Mouse (Mus musculus): ENCODE data around the gene Megf6.
A peak's percentile ranks its signal among the peaks of the same experiment; 100 is the strongest.

Megf6 gene

DNA sequence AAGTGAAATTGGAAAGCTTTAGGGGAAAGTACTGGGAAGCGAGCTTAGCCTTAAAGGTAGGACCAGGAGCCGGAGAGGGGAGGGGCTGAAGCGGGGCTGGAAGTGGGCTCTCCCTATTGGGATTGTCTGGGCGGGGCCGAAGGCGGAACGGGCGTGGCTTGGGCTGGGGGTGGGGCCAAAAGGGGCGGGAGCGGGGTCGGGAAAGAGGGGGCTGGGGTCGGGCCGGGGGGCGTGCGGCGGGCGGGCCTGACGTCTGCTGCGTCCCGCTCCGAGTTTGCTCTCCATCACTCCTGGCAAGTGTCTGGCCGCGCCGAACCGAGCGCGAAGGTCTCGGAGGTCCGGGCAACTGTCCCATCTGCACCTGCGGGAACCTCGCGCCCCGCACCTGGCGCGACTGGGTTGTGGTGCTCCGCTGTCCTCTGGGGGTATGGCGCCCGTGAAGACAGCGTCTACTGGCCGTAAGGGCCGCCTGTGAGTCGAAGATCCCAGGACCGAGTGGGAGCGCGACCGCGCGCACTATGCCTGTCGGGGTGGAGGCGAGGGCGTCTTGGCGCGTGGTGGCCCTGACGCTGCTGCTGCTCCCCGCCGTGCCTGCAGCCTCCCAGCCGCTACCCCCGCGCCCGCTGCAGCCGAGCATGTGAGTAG, at the start of gene Megf6:
TSS of gene Megf6 (plus strand) at position 225 of the 645 bp plus-strand sequence.
- DNase-seq (ENCODE audit: low spot score) = no peak

GRCm38 (mm10) chr4:154121800-154122199, 48.7 kb upstream of the Megf6 start:
- DNase-seq (ENCODE audit: low spot score) = no peak

- DNase-seq (ENCODE audit: low spot score) = no peak
Measured at GRCm38 (mm10) chr4:154122374-154122773, 48.2 kb upstream of the Megf6 start.

- no peak for DNase-seq (ENCODE audit: low spot score)
Measured at GRCm38 (mm10) chr4:154123553-154123952, 47.0 kb upstream of the Megf6 start.

- DNase-seq (ENCODE audit: low spot score) = no peak
Measured at GRCm38 (mm10) chr4:154125202-154125601, 45.3 kb upstream of the Megf6 start.

GRCm38 (mm10) chr4:154127273-154127672, 43.3 kb upstream of the Megf6 start:
- DNase-seq (ENCODE audit: low spot score) = no peak

GRCm38 (mm10) chr4:154129950-154130349, 40.6 kb upstream of the Megf6 start:
- no peak for DNase-seq (ENCODE audit: low spot score)

GRCm38 (mm10) chr4:154131894-154132293, 38.6 kb upstream of the Megf6 start:
- no peak for DNase-seq (ENCODE audit: low spot score)

- DNase-seq (ENCODE audit: low spot score) = no peak
Measured at GRCm38 (mm10) chr4:154134803-154135202, 35.7 kb upstream of the Megf6 start.

- DNase-seq (ENCODE audit: low spot score) = no peak
Measured at GRCm38 (mm10) chr4:154137139-154137538, 33.4 kb upstream of the Megf6 start.

DNA sequence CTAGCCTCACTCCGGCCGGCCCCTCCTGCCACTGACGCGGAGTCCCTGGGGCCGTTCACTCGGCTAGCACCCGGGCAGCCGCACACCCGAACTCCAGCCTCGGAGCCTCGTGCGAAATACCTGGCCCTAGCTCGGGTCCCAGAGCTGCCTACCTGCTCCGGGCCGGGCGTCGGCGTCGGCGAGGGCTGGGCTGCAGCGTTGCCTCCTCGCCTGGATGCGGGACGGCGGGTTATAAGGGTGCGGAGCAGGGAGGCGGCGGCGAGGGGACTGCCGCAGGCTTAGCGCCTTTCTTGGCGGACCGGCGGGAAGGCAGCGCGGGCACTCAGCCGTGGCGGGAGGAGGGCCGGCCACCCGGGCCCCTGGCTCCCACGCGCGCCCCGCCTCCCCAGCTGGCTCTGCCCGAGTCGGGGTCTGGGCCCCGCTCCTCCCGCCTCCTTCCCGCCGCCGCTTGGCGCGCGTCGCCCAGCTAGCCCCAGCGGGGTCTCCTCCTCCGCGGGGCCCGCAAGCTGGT, 30.8 kb upstream of the Megf6 start:
- no peak for DNase-seq (ENCODE audit: low spot score)

- DNase-seq (ENCODE audit: low spot score) = no peak
Measured at GRCm38 (mm10) chr4:154140182-154140212, 30.5 kb upstream of the Megf6 start, which contains the start of gene Trp73. TSS of gene Trp73 (minus strand) at chr4:154140208.

DNA sequence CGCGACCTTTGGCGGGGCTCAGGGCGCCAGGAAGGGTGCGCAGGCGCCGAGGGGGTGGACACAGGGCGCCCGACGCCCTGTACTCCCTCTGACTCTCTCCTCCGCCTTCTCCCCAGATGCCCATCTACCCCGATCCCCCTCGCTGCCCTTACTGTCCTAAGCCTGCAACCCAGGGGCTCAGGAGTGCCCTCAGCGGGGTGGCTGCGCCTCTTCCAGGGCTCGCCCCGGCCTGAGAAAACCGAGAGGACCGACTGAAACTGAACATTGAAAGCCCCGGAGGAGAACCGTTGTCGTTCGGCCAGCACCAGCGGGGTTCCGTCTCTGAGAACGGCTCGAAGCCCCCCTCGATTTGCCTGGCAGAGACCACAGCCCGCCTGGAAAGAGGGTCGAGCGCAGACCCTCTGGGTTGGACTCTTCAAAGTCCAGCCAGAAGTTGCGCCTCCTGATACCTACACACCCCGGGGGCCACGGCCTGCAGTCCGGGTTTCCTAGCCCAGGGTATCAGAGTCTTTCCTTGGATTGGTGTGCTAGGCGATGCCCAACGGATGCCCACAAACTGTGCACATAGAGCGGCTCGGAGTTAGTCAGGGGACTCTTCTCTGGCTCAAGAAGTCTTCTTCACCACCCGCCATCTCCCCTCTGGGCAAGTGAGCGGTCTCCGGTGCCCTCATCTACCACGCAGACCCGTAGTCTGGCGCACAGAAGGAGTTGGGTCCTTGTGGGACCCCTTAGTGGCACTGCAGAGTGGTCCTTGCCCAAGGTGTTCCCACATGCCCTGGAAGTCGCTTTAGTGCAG, 30.1 kb upstream of the Megf6 start:
- no peak for DNase-seq (ENCODE audit: low spot score)

GRCm38 (mm10) chr4:154141009-154141867, 29.3 kb upstream of the Megf6 start:
- DNase-seq (ENCODE audit: low spot score) = no peak

GRCm38 (mm10) chr4:154142211-154143040, 28.1 kb upstream of the Megf6 start, which contains the start of gene Wrap73:
TSS of gene Wrap73 (plus strand) at chr4:154142372.
- peak; percentile 77 for DNase-seq (ENCODE audit: low spot score)

DNA sequence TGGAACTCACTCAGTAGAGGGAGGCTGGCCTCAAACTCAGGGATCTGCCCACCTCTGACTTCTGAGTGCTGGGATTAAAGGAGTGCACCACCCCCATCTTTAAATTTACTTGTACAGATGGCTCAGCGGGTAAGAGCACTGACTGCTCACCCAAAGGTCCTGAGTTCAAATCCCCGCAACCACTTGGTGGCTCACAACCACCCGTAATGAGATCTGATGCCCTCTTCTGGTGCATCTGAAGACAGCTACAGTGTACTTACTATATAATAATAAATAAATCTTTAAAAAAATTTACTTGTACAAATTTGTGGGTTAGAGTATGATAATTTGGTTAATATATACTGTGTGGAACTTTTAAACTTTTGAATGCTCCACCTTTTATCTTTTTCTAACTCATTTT, 25.8 kb upstream of the Megf6 start:
- DNase-seq (ENCODE audit: low spot score) = no peak

GRCm38 (mm10) chr4:154146342-154146741, 24.2 kb upstream of the Megf6 start:
- DNase-seq (ENCODE audit: low spot score) = no peak

- no peak for DNase-seq (ENCODE audit: low spot score)
Measured at GRCm38 (mm10) chr4:154154104-154154503, 16.4 kb upstream of the Megf6 start.

DNA sequence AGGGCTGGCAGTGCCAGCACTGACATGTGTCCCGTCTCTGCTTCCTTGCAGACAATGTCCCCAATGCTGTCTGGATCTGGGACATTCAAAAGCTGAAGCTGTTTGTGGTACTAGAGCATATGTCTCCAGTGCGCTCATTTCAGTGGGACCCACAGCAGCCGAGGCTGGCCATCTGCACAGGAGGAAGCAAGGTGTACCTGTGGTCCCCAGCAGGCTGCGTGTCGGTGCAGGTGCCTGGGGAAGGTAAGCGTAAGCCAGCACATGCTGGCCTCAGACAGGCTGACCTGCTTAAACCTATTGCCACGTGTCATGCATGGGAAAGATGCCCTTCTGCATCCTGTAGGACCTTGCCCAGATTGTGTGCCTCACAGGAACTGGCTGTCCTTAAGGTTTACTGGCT, 14.5 kb upstream of the Megf6 start:
- DNase-seq (ENCODE audit: low spot score) = no peak

- DNase-seq (ENCODE audit: low spot score) = no peak
Measured at GRCm38 (mm10) chr4:154157970-154158662, 12.4 kb upstream of the Megf6 start.

GRCm38 (mm10) chr4:154159002-154159401, 11.5 kb upstream of the Megf6 start:
- peak; percentile 82 for DNase-seq (ENCODE audit: low spot score)
